Mouse (Mus musculus): ENCODE measurements around the gene Fam78a. TPM values are rescaled to one million over a fixed set of nuclear protein-coding genes. Genes with fewer than 3 reads are reported as not detected.

Fam78a gene
- polyA plus RNA-seq, 1 experiment from 2014 or later = 0.56 TPM

- Histone ChIP-seq H3K4me2 (replicated peaks) (no peak overlapping the region), H3K27ac (no peak overlapping the region), H3K27me3 (ENCODE audit: control insufficient read depth, insufficient read depth, low read length) (no peaks in the 10 kb centered on the region), H3K9ac (no peak overlapping the region), H3K4me3 (replicated peaks; ENCODE audit: low read length) (no peak overlapping the region), H3K4me1 (replicated peaks; ENCODE audit: control insufficient read depth, insufficient read depth, low read length) (no peaks in the 10 kb centered on the region), H3K9me3 (ENCODE audit: control insufficient read depth, low read length) (no peaks in the 10 kb centered on the region), H3K36me3 (replicated peaks; ENCODE audit: control insufficient read depth, insufficient read depth) (peaks cover 93% of the 10 kb centered on the region)
- no peak for DNase-seq (ENCODE audit: low spot score)
- 90% methylated on average over 4 of the region's 4 CpGs for WGBS
- no peak for ATAC-seq (ENCODE audit: low FRiP score)
Measured at GRCm38 (mm10) chr2:32019704-32020103, 65.0 kb downstream of the Fam78a start.

- Histone ChIP-seq H3K36me3 (replicated peaks; ENCODE audit: control insufficient read depth, insufficient read depth) (peaks cover 95% of the 10 kb centered on the region), H3K9me3 (ENCODE audit: control insufficient read depth, low read length) (no peaks in the 10 kb centered on the region), H3K9ac (no peak overlapping the region), H3K4me1 (replicated peaks; ENCODE audit: control insufficient read depth, insufficient read depth, low read length) (no peaks in the 10 kb centered on the region), H3K4me3 (replicated peaks; ENCODE audit: low read length) (no peak overlapping the region), H3K27me3 (ENCODE audit: control insufficient read depth, insufficient read depth, low read length) (no peaks in the 10 kb centered on the region), H3K27ac (no peak overlapping the region), H3K4me2 (replicated peaks) (no peak overlapping the region)
- ATAC-seq (ENCODE audit: low FRiP score) (no peak), DNase-seq (ENCODE audit: low spot score) (no peak)
- WGBS = 90% methylated on average over 11 of the region's 11 CpGs
Measured at GRCm38 (mm10) chr2:32008716-32009115, 75.9 kb downstream of the Fam78a start.

- Histone ChIP-seq H3K27ac (no peak overlapping the region), H3K4me1 (replicated peaks; ENCODE audit: control insufficient read depth, insufficient read depth, low read length) (no peaks in the 10 kb centered on the region), H3K4me2 (replicated peaks) (no peak overlapping the region), H3K4me3 (replicated peaks; ENCODE audit: low read length) (no peak overlapping the region), H3K36me3 (replicated peaks; ENCODE audit: control insufficient read depth, insufficient read depth) (peaks cover 95% of the 10 kb centered on the region), H3K9ac (no peak overlapping the region), H3K27me3 (ENCODE audit: control insufficient read depth, insufficient read depth, low read length) (no peaks in the 10 kb centered on the region), H3K9me3 (ENCODE audit: control insufficient read depth, low read length) (no peaks in the 10 kb centered on the region)
- 80% methylated on average over 2 of the region's 2 CpGs for WGBS
- ATAC-seq (ENCODE audit: low FRiP score) = no peak
- no peak for DNase-seq (ENCODE audit: low spot score)
Measured at GRCm38 (mm10) chr2:32008311-32008710, 76.3 kb downstream of the Fam78a start.

Small RNA genes lying within 50 kb of the gene (microRNA-seq; reads per million reads assigned to microRNA genes)
- gene Mir7674 = 0.65 reads per million

Other genes starting within 250 kb of the Fam78a start
- 5.0 and 5.6 TPM in 2 replicates for gene Fibcd1, start 238.9 kb downstream of the Fam78a start, polyA plus RNA-seq (2014; fragmentation: Nextera tagmentation; extraction: Ambion mirVana)
- 4.9 and 6.1 TPM in 2 replicates for gene Lamc3, start 197.6 kb downstream of the Fam78a start, polyA plus RNA-seq (2014; fragmentation: Nextera tagmentation; extraction: Ambion mirVana)
- 22.8 and 28.4 TPM in 2 replicates for gene Aif1l, start 134.7 kb downstream of the Fam78a start, polyA plus RNA-seq (2014; fragmentation: Nextera tagmentation; extraction: Ambion mirVana)
- gene Nup214, start 110.4 kb downstream of the Fam78a start, polyA plus RNA-seq (2014; fragmentation: Nextera tagmentation; extraction: Ambion mirVana) = 46.7 and 53.5 TPM in 2 replicates
- gene Plpp7, start 10.7 kb upstream of the Fam78a start, polyA plus RNA-seq (2014; fragmentation: Nextera tagmentation; extraction: Ambion mirVana) = 22.4 and 27.5 TPM in 2 replicates
- gene Prrc2b, start 66.2 kb upstream of the Fam78a start, polyA plus RNA-seq (2014; fragmentation: Nextera tagmentation; extraction: Ambion mirVana) = 105 and 119 TPM in 2 replicates
- 26.5 and 30.8 TPM in 2 replicates for gene Pomt1, start 151.7 kb upstream of the Fam78a start, polyA plus RNA-seq (2014; fragmentation: Nextera tagmentation; extraction: Ambion mirVana)
- 76.0 and 86.5 TPM in 2 replicates for gene Uck1, start 175.3 kb upstream of the Fam78a start, polyA plus RNA-seq (2014; fragmentation: Nextera tagmentation; extraction: Ambion mirVana)
- gene Golga2, start 202.5 kb upstream of the Fam78a start, polyA plus RNA-seq (2014; fragmentation: Nextera tagmentation; extraction: Ambion mirVana) = 26.4 and 29.6 TPM in 2 replicates
- gene Swi5, start 203.2 kb upstream of the Fam78a start, polyA plus RNA-seq (2014; fragmentation: Nextera tagmentation; extraction: Ambion mirVana) = 192 and 221 TPM in 2 replicates